Mouse (Mus musculus) olfactory bulb, adult 2 months (tissue): Measurements from ENCODE around the gene Fut1. TPM values are rescaled to one million over a fixed set of nuclear protein-coding genes. Genes with fewer than 3 reads are reported as not detected.
"Not testable (repeated sequence)": the region's sequence is repeated elsewhere in the genome, so short reads cannot be mapped to it uniquely, and the experiment has no call there.

Experiments used
- H3K27ac ChIP-seq: fragments of 200-500 bp; 2 replicates; pipeline ENCODE4 v1.5.1; 2012; ENCODE audit warnings: low read depth, low read length; ENCODE audit not compliant: insufficient read depth
- H3K4me1 ChIP-seq: fragments of 200-500 bp; 2 replicates; pipeline ENCODE4 v1.6.1; 2012; ENCODE audit warnings: low read length; ENCODE audit not compliant: control insufficient read depth, insufficient read depth
- H3K4me3 ChIP-seq: fragments of 200-500 bp; 2 replicates; pipeline ENCODE4 v1.5.1; 2012; ENCODE audit warnings: mild to moderate bottlenecking, low read depth, low read length, moderate library complexity; ENCODE audit not compliant: insufficient read depth
- CTCF ChIP-seq: fragments of 200-500 bp; IDR thresholded peaks from 2 replicates; pipeline ENCODE4 v1.5.1; 2012; ENCODE audit warnings: low read depth, mild to moderate bottlenecking, low read length, moderate library complexity; ENCODE audit not compliant: insufficient read depth
- POLR2A ChIP-seq: fragments of 200-500 bp; IDR thresholded peaks from 2 replicates; pipeline ENCODE4 v1.6.1; 2012; ENCODE audit warnings: mild to moderate bottlenecking, low read depth, low read length, moderate library complexity; ENCODE audit not compliant: insufficient read depth
- WGBS: fragments of 180-500 bp; shearing (Covaris S2); methylation state at CpG from one replicate; pipeline ENCODE4 v1.1.7; 2018; 5-methylcytosine and 5-hydroxymethylcytosine counted together
- polyA plus RNA-seq: library from polyadenylated mRNA; stranded (reverse); fragments of >200 nt; gene quantifications from 2 replicates; pipeline ENCODE4 v1.2.4, GENCODE M21; 2012; ENCODE audit warnings: low replicate concordance; ENCODE audit not compliant: missing spikeins, insufficient read depth, insufficient read length

Fut1 gene
- polyA plus RNA-seq, 1 experiment = not detected

GRCm38 (mm10) chr7:45660746-45661478 lies 43.8 kb downstream of the Fut1 start:
- H3K4me1 ChIP-seq = peaks cover under 1% of the 10 kb centered on the region; the same call in 1 of the 2 replicates
- H3K27ac ChIP-seq = no peak overlapping the region
- WGBS = 85% methylated on average over 11 of the region's 11 CpGs
- TF ChIP-seq POLR2A = no peak
- no peak for TF ChIP-seq CTCF
- H3K4me3 ChIP-seq = no peak overlapping the region

- not testable (repeated sequence) for H3K4me1 ChIP-seq, H3K4me3 ChIP-seq, H3K27ac ChIP-seq
- 94% methylated on average over 6 of the region's 6 CpGs for WGBS
Observed at GRCm38 (mm10) chr7:45661702-45662101, 44.6 kb downstream of the Fut1 start.

- TF ChIP-seq POLR2A = no peak
- TF ChIP-seq CTCF = no peak
- Histone ChIP-seq H3K27ac (no peak overlapping the region), H3K4me1 (no peaks in the 10 kb centered on the region), H3K4me3 (no peak overlapping the region)
- 66% methylated on average over 13 of the region's 13 CpGs for WGBS
Observed at GRCm38 (mm10) chr7:45665303-45666138, 48.4 kb downstream of the Fut1 start.

GRCm38 (mm10) chr7:45666161-45666560 lies 49.1 kb downstream of the Fut1 start, which contains the start of gene Fut2:
TSS of gene Fut2 (minus strand) at chr7:45666394.
- TF ChIP-seq CTCF = no peak
- TF ChIP-seq POLR2A = no peak
- H3K4me3 ChIP-seq = no peak within 1 kb of the TSS
- no peak within 1 kb of the TSS for H3K27ac ChIP-seq
- H3K4me1 ChIP-seq = no peaks in the 10 kb centered on the region
- WGBS = 86% methylated on average over 7 of the region's 7 CpGs

GRCm38 (mm10) chr7:45667761-45668160 lies 50.7 kb downstream of the Fut1 start:
- no peak overlapping the region for H3K4me3 ChIP-seq
- no peak overlapping the region for H3K27ac ChIP-seq
- WGBS = 77% methylated on average over 14 of the region's 14 CpGs
- H3K4me1 ChIP-seq = no peaks in the 10 kb centered on the region
- TF ChIP-seq CTCF (no peak), POLR2A (no peak)

- no peak for TF ChIP-seq CTCF
- TF ChIP-seq POLR2A = no peak
- WGBS = 95% methylated on average over 9 of the region's 9 CpGs
- Histone ChIP-seq H3K4me3 (no peak overlapping the region), H3K27ac (no peak overlapping the region), H3K4me1 (no peaks in the 10 kb centered on the region)
Observed at GRCm38 (mm10) chr7:45668921-45669320, 51.8 kb downstream of the Fut1 start.

Other genes with a start within 250 kb of the Fut1 start
- not detected in 2 replicates for gene Lin7b, start 246.7 kb upstream of the Fut1 start, polyA plus RNA-seq
- 1,039 and 1,720 TPM in 2 replicates for gene Snrnp70, start 221.5 kb upstream of the Fut1 start, polyA plus RNA-seq
- not detected in 2 replicates for gene Kcna7, start 211.6 kb upstream of the Fut1 start, polyA plus RNA-seq
- gene Ntf5, start 203.6 kb upstream of the Fut1 start, polyA plus RNA-seq = not detected in 2 replicates
- not detected in 2 replicates for gene Lhb, start 196.5 kb upstream of the Fut1 start, polyA plus RNA-seq
- gene Gys1, start 182.4 kb upstream of the Fut1 start, polyA plus RNA-seq = not detected in 2 replicates
- gene Ruvbl2, start 179.2 kb upstream of the Fut1 start, polyA plus RNA-seq = not detected in 2 replicates
- 553 and 835 TPM in 2 replicates for gene Ftl1, start 157.4 kb upstream of the Fut1 start, polyA plus RNA-seq
- gene Bax, start 150.4 kb upstream of the Fut1 start, polyA plus RNA-seq = not detected in 2 replicates
- gene Tulp2, start 135.4 kb upstream of the Fut1 start, polyA plus RNA-seq = not detected in 2 replicates
- not detected in 2 replicates for gene Gm45808, start 130.5 kb upstream of the Fut1 start, polyA plus RNA-seq
- not detected in 2 replicates for gene Dhdh, start 128.5 kb upstream of the Fut1 start, polyA plus RNA-seq
- not detected in 2 replicates for gene Nucb1, start 106.9 kb upstream of the Fut1 start, polyA plus RNA-seq
- gene Ppp1r15a, start 91.0 kb upstream of the Fut1 start, polyA plus RNA-seq = not detected in 2 replicates
- not detected in 2 replicates for gene Plekha4, start 91.0 kb upstream of the Fut1 start, polyA plus RNA-seq
- not detected in 2 replicates for gene Hsd17b14, start 62.4 kb upstream of the Fut1 start, polyA plus RNA-seq
- not detected in 2 replicates for gene Bcat2, start 47.1 kb upstream of the Fut1 start, polyA plus RNA-seq
- not detected in 2 replicates for gene Fgf21, start 1.8 kb upstream of the Fut1 start, polyA plus RNA-seq
- gene Izumo1, start 4.5 kb downstream of the Fut1 start, polyA plus RNA-seq = not detected in 2 replicates
- gene Rasip1, start 10.2 kb downstream of the Fut1 start, polyA plus RNA-seq = not detected in 2 replicates
- gene Mamstr, start 22.7 kb downstream of the Fut1 start, polyA plus RNA-seq = not detected in 2 replicates
- gene Fut2, start 49.1 kb downstream of the Fut1 start, polyA plus RNA-seq = not detected in 2 replicates
- gene Ntn5, start 66.7 kb downstream of the Fut1 start, polyA plus RNA-seq = not detected in 2 replicates
- not detected in 2 replicates for gene Sec1, start 77.1 kb downstream of the Fut1 start, polyA plus RNA-seq
- gene Car11, start 82.6 kb downstream of the Fut1 start, polyA plus RNA-seq = not detected in 2 replicates
- 386 TPM in 1 of 2 replicates, not detected in the other for gene Dbp, start 87.8 kb downstream of the Fut1 start, polyA plus RNA-seq
- gene Rpl18, start 98.2 kb downstream of the Fut1 start, polyA plus RNA-seq = not detected in 2 replicates
- gene Sphk2, start 100.7 kb downstream of the Fut1 start, polyA plus RNA-seq = not detected in 2 replicates
- gene Fam83e, start 103.9 kb downstream of the Fut1 start, polyA plus RNA-seq = not detected in 2 replicates
- gene Spaca4, start 108.5 kb downstream of the Fut1 start, polyA plus RNA-seq = not detected in 2 replicates
- not detected in 2 replicates for gene Lmtk3, start 166.4 kb downstream of the Fut1 start, polyA plus RNA-seq
- not detected in 2 replicates for gene Sult2b1, start 167.4 kb downstream of the Fut1 start, polyA plus RNA-seq
- gene Cyth2, start 197.3 kb downstream of the Fut1 start, polyA plus RNA-seq = not detected in 2 replicates
- gene Kcnj14, start 207.5 kb downstream of the Fut1 start, polyA plus RNA-seq = not detected in 2 replicates
- gene Grwd1, start 213.7 kb downstream of the Fut1 start, polyA plus RNA-seq = not detected in 2 replicates